Mouse (Mus musculus) forebrain, embryonic 11.5 days (tissue): ENCODE data around the gene Kdm6b. TPM values are rescaled to one million over a fixed set of nuclear protein-coding genes. Genes with fewer than 3 reads are reported as not detected.

Experiments used
- ATAC-seq: fragments of 200-750 bp; cut with Nextera tagmentation; replicated peaks from 2 replicates; pipeline ENCODE4 v1.8.0; 2017; ENCODE audit warnings: moderate TSS enrichment; ENCODE audit not compliant: low FRiP score
- DNase-seq: peaks from one replicate; pipeline ENCODE4 v3.0.0-alpha.2; 2017; ENCODE audit warnings: low spot score
- H3K27ac ChIP-seq: fragments of 300-500 bp; sonication (generic); 2 replicates; pipeline ENCODE4 v1.5.1; 2014; ENCODE audit warnings: low read depth, low read length
- H3K27me3 ChIP-seq: fragments of 300-500 bp; sonication (generic); 2 replicates; pipeline ENCODE4 v1.6.1; 2014; ENCODE audit warnings: mild to moderate bottlenecking, low read length, mixed read lengths; ENCODE audit not compliant: control insufficient read depth, insufficient read depth
- H3K36me3 ChIP-seq: fragments of 300-500 bp; sonication (generic); 2 replicates; pipeline ENCODE4 v1.6.1; 2014; ENCODE audit warnings: mild to moderate bottlenecking, low read length, moderate library complexity, mixed read lengths; ENCODE audit not compliant: control insufficient read depth, insufficient read depth
- H3K4me1 ChIP-seq: fragments of 300-500 bp; sonication (generic); replicated peaks from 2 replicates; pipeline ENCODE4 v1.6.1; 2014; ENCODE audit warnings: low read length, mixed read lengths; ENCODE audit not compliant: control insufficient read depth, insufficient read depth
- H3K4me2 ChIP-seq: fragments of 300-500 bp; sonication (generic); 2 replicates; pipeline ENCODE4 v1.6.1; 2014; ENCODE audit warnings: low read depth, mild to moderate bottlenecking, low read length, moderate library complexity, mixed read lengths; ENCODE audit not compliant: severe bottlenecking
- H3K4me3 ChIP-seq: fragments of 300-500 bp; sonication (generic); 2 replicates; pipeline ENCODE4 v1.5.1; 2014; ENCODE audit warnings: low read depth, low read length
- H3K9ac ChIP-seq: fragments of 300-500 bp; sonication (generic); 2 replicates; pipeline ENCODE4 v1.6.1; 2014; ENCODE audit warnings: low read length
- H3K9me3 ChIP-seq: fragments of 300-500 bp; sonication (generic); 2 replicates; pipeline ENCODE4 v1.6.1; 2016; ENCODE audit warnings: low read length, mixed read lengths; ENCODE audit not compliant: control insufficient read depth
- WGBS: fragments of 180-500 bp; shearing (Covaris S2); extraction: QIAGEN DNeasy Blood & Tissue Kit; methylation state at CpG from one replicate; pipeline ENCODE4 v1.1.7; 2014; 5-methylcytosine and 5-hydroxymethylcytosine counted together
- polyA plus RNA-seq: library from polyadenylated mRNA; unstranded; fragments of >200 nt; fragmentation: Nextera tagmentation; extraction: Ambion mirVana; gene quantifications from 2 replicates; pipeline ENCODE4 v1.2.1, GENCODE M21; 2014

Kdm6b gene
- polyA plus RNA-seq, 1 experiment from 2014 or later: 40.9 TPM

DNA sequence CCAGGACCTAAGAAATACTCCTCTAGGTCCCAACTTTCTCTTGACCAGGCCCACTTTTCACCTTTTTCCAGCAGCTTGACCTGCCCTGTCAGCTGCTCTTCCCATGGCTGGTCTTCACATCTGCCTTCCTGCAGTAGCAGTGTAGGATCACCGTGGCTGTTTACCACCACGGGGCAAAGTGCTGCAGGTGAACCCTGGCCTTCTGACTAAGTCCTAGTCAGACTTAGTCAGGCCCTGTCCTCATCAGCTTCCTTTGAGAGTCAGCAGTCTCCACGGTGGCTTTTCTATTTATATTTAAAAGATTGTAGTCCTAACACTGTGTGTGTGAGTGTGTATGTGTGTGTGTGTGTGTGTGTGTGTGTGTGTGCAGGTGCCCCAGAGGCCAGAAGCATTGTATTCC is 35.7 kb downstream of the Kdm6b start:
- 80% methylated on average over 3 of the region's 3 CpGs for WGBS
- no peak overlapping the region for H3K4me3 ChIP-seq
- H3K4me2 ChIP-seq: no peak overlapping the region; the same call in 1 of the 2 replicates
- ATAC-seq (no peak), DNase-seq (no peak)
- H3K9me3 ChIP-seq: no peaks in the 10 kb centered on the region
- H3K36me3 ChIP-seq: no peaks in the 10 kb centered on the region; the same call in 1 of the 2 replicates
- H3K9ac ChIP-seq: no peak overlapping the region
- H3K4me1 ChIP-seq: no peaks in the 10 kb centered on the region
- H3K27ac ChIP-seq: no peak overlapping the region
- H3K27me3 ChIP-seq: no peaks in the 10 kb centered on the region

DNA sequence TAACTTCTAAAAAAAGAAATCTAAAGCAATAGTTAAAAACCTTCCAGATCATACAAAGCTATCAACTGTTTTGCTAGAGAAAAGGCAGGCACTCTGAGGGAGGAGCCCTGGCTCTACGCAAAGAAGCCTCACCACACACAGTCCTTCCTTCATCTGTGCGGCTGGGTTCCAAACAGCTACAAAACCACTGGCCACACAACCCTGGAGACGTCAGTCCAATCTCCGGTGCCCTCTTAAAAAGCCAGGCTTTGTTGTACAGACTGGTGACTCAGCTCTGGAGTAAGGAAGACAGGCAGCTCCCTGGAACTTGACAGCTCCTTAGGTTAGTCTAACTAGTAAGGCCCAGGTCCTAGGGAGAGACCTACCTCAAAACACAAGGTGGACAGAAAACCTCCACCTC is 37.8 kb downstream of the Kdm6b start:
- Histone ChIP-seq H3K4me2 (no peak overlapping the region), H3K4me1 (peaks cover 16% of the 10 kb centered on the region), H3K27me3 (no peaks in the 10 kb centered on the region), H3K36me3 (no peaks in the 10 kb centered on the region; the same call in 1 of the 2 replicates), H3K27ac (no peak overlapping the region), H3K4me3 (no peak overlapping the region), H3K9me3 (no peaks in the 10 kb centered on the region), H3K9ac (no peak overlapping the region)
- ATAC-seq: no peak
- 82% methylated on average over 4 of the region's 4 CpGs for WGBS
- DNase-seq: no peak

DNA sequence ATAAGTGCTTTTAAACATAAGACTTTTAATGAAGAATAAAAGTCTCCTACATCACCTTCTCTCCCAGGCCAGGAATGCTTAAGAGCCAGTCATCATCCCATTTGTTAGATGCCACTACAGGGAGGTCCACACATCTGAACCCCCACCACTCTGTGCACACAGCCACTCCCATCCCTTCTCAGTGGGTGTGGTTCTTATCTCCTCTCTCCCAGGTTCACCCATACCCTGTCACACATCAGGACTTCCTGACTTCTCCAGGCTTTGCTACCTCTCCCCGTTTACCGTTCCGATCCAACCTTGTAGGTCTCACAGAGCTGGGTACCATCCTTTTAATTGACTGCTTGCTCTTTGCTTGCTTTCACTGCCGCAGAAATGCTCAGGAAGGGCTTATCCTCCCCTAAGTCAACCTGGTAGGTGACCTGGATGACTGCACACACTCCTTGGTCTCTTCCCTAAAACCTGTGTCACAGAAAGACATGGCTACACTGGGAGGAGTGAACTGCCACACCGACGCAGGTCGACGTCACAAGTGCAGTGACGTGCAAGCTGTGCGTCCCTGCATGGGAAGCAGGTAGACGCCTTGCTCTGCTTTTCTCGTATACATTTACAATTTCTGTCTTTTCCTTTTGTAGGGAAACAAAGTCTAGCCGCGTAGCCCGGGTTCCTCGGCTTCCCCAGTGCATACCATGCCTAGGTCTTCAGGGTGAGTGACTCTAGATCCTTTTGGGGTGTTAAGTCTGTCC is 40.1 kb downstream of the Kdm6b start:
- Histone ChIP-seq H3K9ac (no peak overlapping the region), H3K4me3 (no peak overlapping the region), H3K27me3 (no peaks in the 10 kb centered on the region), H3K36me3 (no peaks in the 10 kb centered on the region; the same call in 1 of the 2 replicates), H3K27ac (no peak overlapping the region), H3K9me3 (no peaks in the 10 kb centered on the region), H3K4me1 (peaks cover 16% of the 10 kb centered on the region), H3K4me2 (0 out of 2 replicates have a peak overlapping the region, but pooled peaks have one; percentile 15)
- WGBS: 94% methylated on average over 16 of the region's 16 CpGs
- DNase-seq (no peak), ATAC-seq (no peak)

DNA sequence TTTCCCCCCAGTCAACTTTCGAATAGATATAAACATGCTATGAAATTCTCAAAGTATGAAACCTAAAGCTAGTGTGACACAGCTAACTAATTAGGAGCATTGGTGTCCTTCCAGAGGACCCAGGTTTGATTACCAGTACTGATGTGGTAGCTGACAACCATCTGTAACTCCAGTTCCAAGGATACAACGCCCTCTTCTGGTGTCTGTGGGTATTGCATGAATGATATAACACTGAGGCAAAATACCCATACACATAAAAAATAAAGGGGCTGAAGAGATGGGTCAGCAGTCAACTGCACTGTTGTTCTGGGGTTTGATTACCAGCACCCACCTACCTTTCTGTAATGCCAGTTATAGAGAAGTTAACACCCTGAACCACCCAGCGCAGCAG is 40.7 kb downstream of the Kdm6b start:
- Histone ChIP-seq H3K9me3 (no peaks in the 10 kb centered on the region), H3K4me2 (0 out of 2 replicates have a peak overlapping the region, but pooled peaks have one; percentile 1), H3K9ac (no peak overlapping the region), H3K4me3 (no peak overlapping the region), H3K4me1 (peaks cover 18% of the 10 kb centered on the region), H3K27me3 (no peaks in the 10 kb centered on the region), H3K27ac (no peak overlapping the region), H3K36me3 (no peaks in the 10 kb centered on the region; the same call in 1 of the 2 replicates)
- no peak for DNase-seq
- no peak for ATAC-seq
- WGBS: 63% methylated on average over 3 of the region's 3 CpGs

DNA sequence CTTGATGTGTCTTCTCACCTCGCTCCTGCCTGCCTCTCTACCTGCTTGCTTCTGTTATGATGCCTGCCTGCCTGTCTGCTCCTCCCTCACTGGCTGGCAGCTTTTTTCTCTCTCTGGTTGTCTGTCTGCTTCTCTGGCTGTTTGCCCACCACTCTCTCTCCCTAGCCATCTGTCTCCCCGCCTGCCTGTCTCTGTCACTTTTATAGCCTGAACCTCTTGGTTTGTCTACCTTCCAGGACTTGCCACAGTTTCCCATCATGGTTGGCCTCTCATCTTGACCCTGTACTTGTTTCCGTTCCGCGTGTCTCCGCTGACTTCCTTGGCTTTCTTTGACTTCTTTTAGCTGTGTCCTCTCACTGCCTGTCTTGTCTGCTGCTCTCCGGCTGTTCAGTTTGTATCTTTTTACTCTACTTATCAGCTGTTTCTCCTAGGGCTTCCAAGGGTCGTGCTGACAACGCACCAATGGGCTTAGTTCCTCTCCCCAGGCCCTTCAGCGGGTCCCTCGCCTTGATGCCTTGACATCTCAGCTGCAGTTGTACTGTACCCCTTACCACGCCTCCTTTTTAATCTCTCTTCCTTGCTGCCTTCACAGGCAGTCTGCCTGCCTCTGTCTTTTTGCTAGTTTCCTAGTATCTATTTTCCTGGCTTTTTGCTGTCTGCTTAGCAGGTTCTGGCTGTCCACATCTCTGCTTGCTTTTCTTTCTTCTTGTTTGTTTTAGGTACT is 41.3 kb downstream of the Kdm6b start:
- no peaks in the 10 kb centered on the region for H3K9me3 ChIP-seq
- H3K9ac ChIP-seq: no peak overlapping the region
- peaks cover 22% of the 10 kb centered on the region for H3K4me1 ChIP-seq
- H3K4me2 ChIP-seq: 0 out of 2 replicates have a peak overlapping the region, but pooled peaks have one; percentile 1
- no peaks in the 10 kb centered on the region for H3K27me3 ChIP-seq
- WGBS: 68% methylated on average over 12 of the region's 12 CpGs
- no peak for ATAC-seq
- no peaks in the 10 kb centered on the region; the same call in 1 of the 2 replicates for H3K36me3 ChIP-seq
- DNase-seq: no peak
- peak overlapping the region; percentile 70 for H3K27ac ChIP-seq
- no peak overlapping the region for H3K4me3 ChIP-seq

DNA sequence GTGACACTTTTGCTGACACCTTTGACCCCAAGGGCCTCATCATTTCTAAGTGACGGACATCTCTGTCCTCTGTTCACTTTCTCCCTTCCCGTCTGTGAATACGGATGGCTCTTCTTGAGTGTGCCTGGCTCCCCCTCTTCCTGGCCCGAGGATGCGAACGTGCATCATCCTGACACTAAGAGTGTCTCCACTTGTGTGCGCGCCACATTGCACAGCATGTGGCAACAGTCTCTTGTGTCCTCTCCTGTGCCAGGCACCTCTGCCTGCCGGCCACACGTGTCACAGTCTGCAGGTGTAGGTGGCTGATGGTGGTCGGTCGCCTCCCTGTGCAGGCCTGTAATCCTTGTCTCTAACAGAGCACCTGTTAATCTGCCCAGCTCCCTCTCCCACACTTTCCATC is 41.9 kb downstream of the Kdm6b start:
- 41% methylated on average over 12 of the region's 12 CpGs for WGBS
- Histone ChIP-seq H3K4me2 (peak overlapping the region; percentile 13; the same call in 1 of the 2 replicates), H3K27me3 (no peaks in the 10 kb centered on the region), H3K9me3 (no peaks in the 10 kb centered on the region), H3K4me1 (peaks cover 22% of the 10 kb centered on the region), H3K9ac (peak overlapping the region; percentile 42; the same call in 1 of the 2 replicates), H3K27ac (peak overlapping the region; percentile 70), H3K4me3 (no peak overlapping the region), H3K36me3 (no peaks in the 10 kb centered on the region; the same call in 1 of the 2 replicates)
- no peak for ATAC-seq
- no peak for DNase-seq

DNA sequence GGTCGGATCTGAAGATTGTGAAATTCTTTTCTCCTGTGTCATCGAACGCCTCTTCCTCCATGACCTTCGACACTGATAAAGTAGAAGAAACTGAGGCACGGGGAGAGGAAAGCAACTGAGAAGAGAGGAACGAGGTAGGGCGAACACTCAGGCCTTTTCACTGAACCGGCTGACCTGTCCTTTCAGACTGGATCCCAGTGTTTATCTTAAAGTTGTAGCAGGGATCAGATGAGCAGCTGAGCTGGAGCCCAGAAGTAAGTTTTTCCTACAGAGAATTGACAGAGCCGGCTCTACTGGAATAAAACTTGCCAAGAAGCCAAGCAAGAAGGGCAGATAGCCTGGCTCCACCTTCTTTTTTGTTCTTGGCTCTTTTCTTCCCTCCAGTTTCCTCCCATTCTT is 42.7 kb downstream of the Kdm6b start:
- peaks cover 27% of the 10 kb centered on the region for H3K4me1 ChIP-seq
- DNase-seq: no peak

DNA sequence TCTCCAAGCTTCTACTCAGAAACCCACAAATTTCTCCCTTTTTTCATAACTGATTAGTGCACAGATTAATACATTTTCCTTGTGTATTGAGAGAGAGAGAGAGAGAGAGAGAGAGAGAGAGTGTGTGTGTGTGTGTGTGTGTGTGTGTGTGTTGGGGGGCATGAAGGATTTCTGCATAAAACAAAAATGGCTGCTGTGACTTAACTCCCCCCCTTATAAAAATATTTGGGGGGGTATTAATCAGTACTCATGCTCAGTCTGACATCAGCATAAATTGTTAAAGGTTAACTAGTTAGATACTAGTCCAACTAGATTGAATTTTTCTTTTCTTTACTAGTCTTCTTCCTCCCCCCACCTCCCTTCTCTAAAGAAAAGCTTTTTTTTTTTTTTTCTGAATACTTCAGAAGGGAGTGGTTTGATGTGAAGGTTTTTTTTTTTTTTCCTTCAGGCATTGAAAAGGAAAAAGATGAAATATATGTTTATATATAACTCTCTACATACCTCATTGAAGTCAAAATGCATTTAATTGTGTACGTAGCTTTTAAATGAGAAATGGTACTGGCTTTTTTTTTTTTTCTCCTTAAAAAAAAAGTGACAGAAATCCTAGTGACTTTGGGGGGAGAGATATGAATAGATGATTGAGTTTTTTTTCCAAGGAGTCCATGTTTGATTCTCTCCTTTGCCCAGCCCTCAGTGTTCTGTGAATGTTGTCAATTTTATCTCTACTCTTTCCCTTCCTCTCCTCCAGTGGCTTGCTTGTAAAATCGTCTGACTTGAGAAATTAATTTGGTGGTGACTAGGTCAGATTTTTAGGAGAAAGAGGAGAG is 43.3 kb downstream of the Kdm6b start:
- H3K9me3 ChIP-seq: no peaks in the 10 kb centered on the region
- H3K36me3 ChIP-seq: no peaks in the 10 kb centered on the region; the same call in 1 of the 2 replicates
- WGBS: 32% methylated on average over 2 of the region's 2 CpGs
- DNase-seq (no peak), ATAC-seq (no peak)
- H3K9ac ChIP-seq: peak overlapping the region; percentile 99
- H3K4me2 ChIP-seq: peak overlapping the region; percentile 92
- H3K27ac ChIP-seq: peak overlapping the region; percentile 98
- H3K4me1 ChIP-seq: peaks cover 33% of the 10 kb centered on the region
- H3K27me3 ChIP-seq: no peaks in the 10 kb centered on the region
- peak overlapping the region; percentile 97 for H3K4me3 ChIP-seq

More for the DNA sequence above, 42.7 kb downstream of the Kdm6b start:
- no peak overlapping the region; the same call in 1 of the 2 replicates for H3K4me3 ChIP-seq
- H3K4me2 ChIP-seq: peak overlapping the region; percentile 13; the same call in 1 of the 2 replicates
- peak overlapping the region; percentile 42 for H3K9ac ChIP-seq
- peak overlapping the region; percentile 70 for H3K27ac ChIP-seq
- no peaks in the 10 kb centered on the region; the same call in 1 of the 2 replicates for H3K36me3 ChIP-seq
- H3K9me3 ChIP-seq: no peaks in the 10 kb centered on the region
- WGBS: 12% methylated on average over 9 of the region's 9 CpGs
- no peaks in the 10 kb centered on the region for H3K27me3 ChIP-seq
- no peak for ATAC-seq
